Mouse (Mus musculus) MEL (cell line): ENCODE measurements around the gene Rgmb. TPM values are rescaled to one million over a fixed set of nuclear protein-coding genes. Genes with fewer than 3 reads are reported as not detected.

Experiments used
- DNase-seq: peaks from one replicate; pipeline ENCODE4 v3.0.0; 2011; ENCODE audit warnings: low read depth, low spot score
- H3K27ac ChIP-seq: 2 replicates; pipeline ENCODE4 v1.5.1; 2012; ENCODE audit warnings: low read depth, mild to moderate bottlenecking, control low read depth, low read length, moderate library complexity; ENCODE audit not compliant: control insufficient read depth
- H3K27me3 ChIP-seq, 2 experiments: fragments of 150-350 bp in 1 of 2; sonication (generic) in 1 of 2; 2 replicates each; pipeline ENCODE4 v1.6.1; 2012; ENCODE audit warnings: low read length in 2 of 2, mild to moderate bottlenecking in 2 of 2, improper control_type of control experiment in 1 of 2, moderate library complexity in 1 of 2; ENCODE audit not compliant: insufficient read depth in 2 of 2, control insufficient read depth in 1 of 2
- H3K36me3 ChIP-seq, 2 experiments: 2 replicates each; pipeline ENCODE4 v1.6.1; 2012 to 2014; ENCODE audit warnings: low read length in 2 of 2, improper control_type of control experiment in 1 of 2, inconsistent platforms in 1 of 2, mild to moderate bottlenecking in 1 of 2; ENCODE audit not compliant: insufficient read depth in 2 of 2, control insufficient read depth in 1 of 2
- H3K4me1 ChIP-seq, 2 experiments: fragments of 150-350 bp in 1 of 2; sonication (generic) in 1 of 2; 2 replicates each; pipeline ENCODE4 v1.6.1; 2012; ENCODE audit warnings: low read length in 2 of 2, improper control_type of control experiment in 1 of 2, mild to moderate bottlenecking in 1 of 2; ENCODE audit not compliant: insufficient read depth in 2 of 2, control insufficient read depth in 1 of 2
- H3K4me3 ChIP-seq, 2 experiments: fragments of 150-350 bp in 1 of 2; sonication (generic) in 1 of 2; 2 replicates each; pipeline ENCODE4 v1.5.1; 2012; ENCODE audit warnings: low read depth in 2 of 2, low read length in 2 of 2, mild to moderate bottlenecking in 2 of 2, moderate library complexity in 2 of 2, control low read depth in 1 of 2, improper control_type of control experiment in 1 of 2; ENCODE audit not compliant: control insufficient read depth in 1 of 2, insufficient read depth in 1 of 2
- H3K79me2 ChIP-seq: 2 replicates; pipeline ENCODE4 v1.6.1; 2012; ENCODE audit warnings: mild to moderate bottlenecking, low read length, moderate library complexity; ENCODE audit not compliant: control insufficient read depth, poor library complexity, insufficient read depth
- H3K9ac ChIP-seq: 2 replicates; pipeline ENCODE4 v1.6.1; 2012; ENCODE audit warnings: low read depth, mild to moderate bottlenecking, control low read depth, low read length, moderate library complexity; ENCODE audit not compliant: control insufficient read depth, poor library complexity, severe bottlenecking
- H3K9me3 ChIP-seq: fragments of 150-350 bp; sonication (generic); replicated peaks from 2 replicates; pipeline ENCODE4 v1.6.1; 2012; ENCODE audit warnings: mild to moderate bottlenecking, low read length, improper control_type of control experiment, moderate library complexity; ENCODE audit not compliant: insufficient read depth
- ETS1 ChIP-seq: IDR thresholded peaks from 2 replicates; pipeline ENCODE4 v1.6.1; 2012; ENCODE audit warnings: low read depth, mild to moderate bottlenecking, inconsistent platforms, low read length, improper control_type of control experiment, moderate library complexity
- JUND ChIP-seq: IDR thresholded peaks from 2 replicates; pipeline ENCODE4 v1.6.1; 2011; ENCODE audit warnings: low read depth, mild to moderate bottlenecking, improper control_type of control experiment, low read length
- MEF2A ChIP-seq: IDR thresholded peaks from 2 replicates; pipeline ENCODE4 v1.6.1; 2014; ENCODE audit warnings: low read depth, mild to moderate bottlenecking, inconsistent platforms, low read length, improper control_type of control experiment; ENCODE audit not compliant: poor library complexity, insufficient replicate concordance, severe bottlenecking; ENCODE audit errors: extremely low read depth
- MYC ChIP-seq: IDR thresholded peaks from 2 replicates; pipeline ENCODE4 v1.6.1; 2011; ENCODE audit warnings: low read depth, mild to moderate bottlenecking, low read length, improper control_type of control experiment, moderate library complexity
- NELFE ChIP-seq: IDR thresholded peaks from 2 replicates; pipeline ENCODE4 v1.6.1; 2011; ENCODE audit warnings: low read depth, low read length, improper control_type of control experiment
- POLR2AphosphoS2 ChIP-seq: IDR thresholded peaks from 2 replicates; pipeline ENCODE4 v1.6.1; 2011; ENCODE audit warnings: low read length, improper control_type of control experiment
- POLR2AphosphoS5 ChIP-seq: IDR thresholded peaks from 2 replicates; pipeline ENCODE4 v1.6.1; 2012; ENCODE audit warnings: low read depth, borderline replicate concordance, mild to moderate bottlenecking, inconsistent platforms, low read length, moderate library complexity, mixed read lengths
- SMC3 ChIP-seq: IDR thresholded peaks from 2 replicates; pipeline ENCODE4 v1.6.1; 2011; ENCODE audit warnings: low read depth, low read length, improper control_type of control experiment
- TBP ChIP-seq: IDR thresholded peaks from 2 replicates; pipeline ENCODE4 v1.8.0; 2011; ENCODE audit warnings: low read depth, low read length, improper control_type of control experiment
- TCF12 ChIP-seq: IDR thresholded peaks from 2 replicates; pipeline ENCODE4 v1.6.1; 2014; ENCODE audit warnings: low read depth, mild to moderate bottlenecking, inconsistent platforms, low read length, improper control_type of control experiment, moderate library complexity
- USF1 ChIP-seq: IDR thresholded peaks from 2 replicates; pipeline ENCODE4 v1.6.1; 2014; ENCODE audit warnings: low read depth, mild to moderate bottlenecking, inconsistent platforms, low read length, improper control_type of control experiment, moderate library complexity
- USF2 ChIP-seq, 2 experiments: IDR thresholded peaks; 2 replicates each; pipeline ENCODE4 v1.6.1; 2011 to 2012; ENCODE audit warnings: improper control_type of control experiment in 2 of 2, low read length in 2 of 2, borderline replicate concordance in 1 of 2, inconsistent platforms in 1 of 2, low read depth in 1 of 2, mild to moderate bottlenecking in 1 of 2; ENCODE audit not compliant: insufficient read depth in 1 of 2
- ZMIZ1 ChIP-seq: IDR thresholded peaks from 2 replicates; pipeline ENCODE4 v1.6.1; 2012; ENCODE audit warnings: low read depth, mild to moderate bottlenecking, inconsistent platforms, low read length, improper control_type of control experiment, moderate library complexity
- polyA plus RNA-seq, 2 experiments: library from polyadenylated mRNA; stranded (reverse) in 1 of 2; unstranded in 1 of 2; fragments of >175 nt in 1 of 2; fragments of >200 nt in 1 of 2; gene quantifications; 2 replicates each; pipeline versions ENCODE4 v1.2.1 to v1.2.4; 2012; ENCODE audit warnings: low replicate concordance in 2 of 2, low read depth in 1 of 2; ENCODE audit not compliant: insufficient read length in 2 of 2, insufficient read depth in 1 of 2, missing spikeins in 1 of 2
- total RNA-seq: library from RNA; depleted of rRNA; stranded (reverse); fragments of 300-350 nt; gene quantifications from 2 replicates; pipeline ENCODE4 v1.2.3, GENCODE M21; 2012

Gene Rgmb
- total and polyA plus RNA-seq, 3 experiments, result not detected

DNA sequence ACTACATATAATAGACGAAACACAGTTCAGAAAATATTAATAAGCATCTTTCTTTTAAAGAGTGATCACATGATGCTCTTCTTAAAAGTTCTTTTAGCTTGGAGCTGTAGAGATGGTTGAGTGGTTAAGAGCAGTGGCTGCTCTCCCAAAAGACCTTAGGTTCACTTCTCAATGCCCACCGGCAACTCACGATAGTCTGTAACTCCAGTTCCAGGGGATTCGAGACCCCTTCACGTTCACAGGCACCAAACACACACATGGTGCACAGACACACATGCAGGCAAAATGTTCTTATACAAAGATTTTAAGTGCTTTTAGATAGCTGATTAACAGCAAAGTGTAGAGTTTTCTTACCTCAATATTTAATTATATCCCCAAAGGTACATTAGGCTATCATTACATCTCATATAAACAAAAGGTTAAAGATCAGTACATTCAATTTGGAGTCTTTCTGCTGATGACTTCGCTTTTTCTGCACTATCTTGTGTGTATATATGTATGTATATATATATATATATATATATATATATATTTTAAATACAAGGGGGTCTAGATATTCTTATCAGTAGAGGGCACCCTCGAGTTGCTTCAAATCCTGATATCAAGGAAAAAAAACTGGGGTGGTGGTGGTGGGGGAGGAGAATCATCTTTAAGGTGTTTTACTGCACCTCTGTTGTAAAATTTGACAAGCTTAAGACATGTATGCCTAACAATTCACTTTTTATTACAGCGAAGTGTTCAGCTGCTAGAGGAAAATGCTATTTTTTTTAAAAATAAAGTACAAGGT lies 2.5 kb downstream of the Rgmb start:
- H3K4me3 ChIP-seq, result no peak overlapping the region
- no peak overlapping the region for H3K27ac ChIP-seq
- TF ChIP-seq SMC3 (no peak), USF1 (no peak), POLR2AphosphoS2 (no peak), ZMIZ1 (no peak), MEF2A (no peak), MYC (no peak), USF2 (IDR thresholded peaks at IDR 0.05; ENCODE audit: borderline replicate concordance in 1 of 2, insufficient read depth in 1 of 2, low read depth in 1 of 2, low read length in 2 of 2) (no peak), JUND (no peak), ETS1 (no peak)
- H3K36me3 ChIP-seq, result no peaks in the 10 kb centered on the region
- H3K4me1 ChIP-seq, result no peaks in the 10 kb centered on the region
- no peak for DNase-seq
- no peaks in the 10 kb centered on the region for H3K27me3 ChIP-seq
- H3K9me3 ChIP-seq, result no peaks in the 10 kb centered on the region
- no peaks in the 10 kb centered on the region for H3K79me2 ChIP-seq
- H3K9ac ChIP-seq, result no peak overlapping the region

DNA sequence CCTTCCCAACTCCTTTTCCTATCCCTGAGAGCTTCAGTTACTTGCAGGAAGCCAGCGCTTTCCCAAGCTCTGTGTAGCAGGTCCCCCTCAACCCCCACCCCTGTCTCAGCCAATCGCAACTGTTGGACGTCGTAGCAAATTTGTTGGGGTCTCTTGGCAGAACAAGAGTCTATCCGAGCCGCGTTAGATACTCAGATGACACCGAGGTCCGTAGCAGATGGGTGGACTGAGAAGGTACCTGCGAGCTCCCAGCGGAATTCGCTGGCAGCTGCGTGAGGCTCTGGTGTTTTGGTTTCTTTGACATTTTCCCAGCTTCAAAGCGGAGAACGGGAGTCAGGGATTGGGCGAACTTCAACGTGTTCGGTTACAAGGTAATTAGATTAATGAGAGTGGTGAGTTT lies 3.9 kb downstream of the Rgmb start:
- H3K9ac ChIP-seq, result no peak overlapping the region
- no peaks in the 10 kb centered on the region for H3K79me2 ChIP-seq
- no peak overlapping the region for H3K27ac ChIP-seq
- no peak overlapping the region for H3K4me3 ChIP-seq
- no peaks in the 10 kb centered on the region for H3K36me3 ChIP-seq
- TF ChIP-seq TCF12, result no peak
- TF ChIP-seq POLR2AphosphoS5, result no peak
- TF ChIP-seq TBP, result no peak
- TF ChIP-seq MEF2A, result no peak
- no peak for TF ChIP-seq NELFE
- no peaks in the 10 kb centered on the region for H3K9me3 ChIP-seq
- no peak for DNase-seq
- H3K4me1 ChIP-seq, result no peaks in the 10 kb centered on the region
- no peaks in the 10 kb centered on the region for H3K27me3 ChIP-seq
